Mouse (Mus musculus): ENCODE measurements at regions not wholly inside any gene's neighbourhood (a gene's known extent, or its start where the extent isn't known, plus 50 kb on each side); places are given as distances from the start of the nearest gene placed in this dataset.

- Histone ChIP-seq H3K4me1 (replicated peaks; ENCODE audit: control insufficient read depth, insufficient read depth) (no peaks in the 10 kb centered on the region), H3K4me2 (replicated peaks; ENCODE audit: low read depth) (no peak overlapping the region), H3K9ac (ENCODE audit: low read length) (no peak overlapping the region), H3K27me3 (ENCODE audit: control insufficient read depth, insufficient read depth, low read length) (no peaks in the 10 kb centered on the region), H3K27ac (replicated peaks) (no peak overlapping the region), H3K4me3 (ENCODE audit: low read depth, low read length) (no peak overlapping the region), H3K9me3 (ENCODE audit: control insufficient read depth, low read length) (no peaks in the 10 kb centered on the region), H3K36me3 (ENCODE audit: control insufficient read depth, insufficient read depth, low read length) (no peaks in the 10 kb centered on the region)
- ATAC-seq (ENCODE audit: low FRiP score, low TSS enrichment) (peak; percentile 80), DNase-seq (ENCODE audit: low spot score) (peak; percentile 68)
- WGBS = 42% methylated on average over 4 of the region's 4 CpGs
- TF ChIP-seq CTCF (IDR thresholded peaks at IDR 0.05; ENCODE audit: low read depth) (no peak), EP300 (optimal IDR thresholded peaks at IDR 0.05) (no peak)
Measured at GRCm38 (mm10) chr7:128998759-128999158, 254.0 kb downstream of the Sec23ip start.

- H3K27me3 ChIP-seq (ENCODE audit: control insufficient read depth, insufficient read depth, low read length) = no peaks in the 10 kb centered on the region
- no peak for DNase-seq (ENCODE audit: low spot score)
- no peaks in the 10 kb centered on the region for H3K36me3 ChIP-seq (ENCODE audit: control insufficient read depth, insufficient read depth, low read length)
- H3K4me3 ChIP-seq (ENCODE audit: low read depth, low read length) = no peak overlapping the region
- no peak overlapping the region for H3K27ac ChIP-seq (replicated peaks)
- no peaks in the 10 kb centered on the region for H3K4me1 ChIP-seq (replicated peaks; ENCODE audit: control insufficient read depth, insufficient read depth)
- H3K9me3 ChIP-seq (ENCODE audit: control insufficient read depth, low read length) = no peaks in the 10 kb centered on the region
- no peak for TF ChIP-seq CTCF (IDR thresholded peaks at IDR 0.05; ENCODE audit: low read depth)
- TF ChIP-seq EP300 (optimal IDR thresholded peaks at IDR 0.05) = no peak
- no peak overlapping the region for H3K9ac ChIP-seq (ENCODE audit: low read length)
- 58% methylated on average over 5 of the region's 5 CpGs for WGBS
- ATAC-seq (ENCODE audit: low FRiP score, low TSS enrichment) = peak; percentile 58
- H3K4me2 ChIP-seq (replicated peaks; ENCODE audit: low read depth) = no peak overlapping the region
Measured at GRCm38 (mm10) chr7:129002419-129002818, 254.4 kb upstream of the Plpp4 start.

DNA sequence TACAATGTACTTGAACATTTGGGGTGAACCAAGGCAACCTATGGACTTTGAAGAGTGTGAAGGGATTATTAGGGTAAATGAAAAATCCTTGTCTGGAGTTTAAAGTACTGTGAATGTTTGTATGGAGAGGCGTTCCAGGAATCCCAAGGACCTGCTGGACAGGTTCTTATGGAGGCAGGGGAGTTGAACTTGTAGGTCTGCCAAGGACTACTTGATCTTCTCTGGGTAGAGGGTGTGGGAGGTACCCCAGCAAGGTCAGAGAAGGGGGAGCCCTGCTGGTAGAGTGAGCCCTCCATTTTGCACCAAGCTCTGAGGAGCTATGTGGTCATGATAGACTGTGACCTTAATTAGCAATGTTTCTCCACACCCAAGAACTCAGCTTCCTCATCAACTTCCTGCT, 253.7 kb upstream of the Plpp4 start:
- DNase-seq (ENCODE audit: low spot score) = peak; percentile 74
- WGBS = 44% methylated on average over 1 of the region's 1 CpGs
- Histone ChIP-seq H3K27me3 (ENCODE audit: control insufficient read depth, insufficient read depth, low read length) (no peaks in the 10 kb centered on the region), H3K36me3 (ENCODE audit: control insufficient read depth, insufficient read depth, low read length) (no peaks in the 10 kb centered on the region), H3K4me2 (replicated peaks; ENCODE audit: low read depth) (no peak overlapping the region), H3K4me3 (ENCODE audit: low read depth, low read length) (no peak overlapping the region), H3K9ac (ENCODE audit: low read length) (no peak overlapping the region), H3K9me3 (ENCODE audit: control insufficient read depth, low read length) (no peaks in the 10 kb centered on the region), H3K27ac (replicated peaks) (peak overlapping the region; percentile 49), H3K4me1 (replicated peaks; ENCODE audit: control insufficient read depth, insufficient read depth) (no peaks in the 10 kb centered on the region)
- peak; percentile 82 for ATAC-seq (ENCODE audit: low FRiP score, low TSS enrichment)
- TF ChIP-seq CTCF (IDR thresholded peaks at IDR 0.05; ENCODE audit: low read depth) = no peak
- TF ChIP-seq EP300 (optimal IDR thresholded peaks at IDR 0.05) = peak; percentile 28

GRCm38 (mm10) chr7:129016353-129016752, 240.5 kb upstream of the Plpp4 start:
- Histone ChIP-seq H3K27me3 (ENCODE audit: control insufficient read depth, insufficient read depth, low read length) (no peaks in the 10 kb centered on the region), H3K4me3 (ENCODE audit: low read depth, low read length) (no peak overlapping the region), H3K4me2 (replicated peaks; ENCODE audit: low read depth) (no peak overlapping the region), H3K9me3 (ENCODE audit: control insufficient read depth, low read length) (0 out of 2 replicates have a peak, but pooled peaks cover 6% of the 10 kb centered on the region), H3K36me3 (ENCODE audit: control insufficient read depth, insufficient read depth, low read length) (no peaks in the 10 kb centered on the region), H3K27ac (replicated peaks) (no peak overlapping the region), H3K4me1 (replicated peaks; ENCODE audit: control insufficient read depth, insufficient read depth) (no peaks in the 10 kb centered on the region), H3K9ac (ENCODE audit: low read length) (no peak overlapping the region)
- ATAC-seq (ENCODE audit: low FRiP score, low TSS enrichment) (no peak), DNase-seq (ENCODE audit: low spot score) (no peak)
- 89% methylated on average over 6 of the region's 6 CpGs for WGBS
- TF ChIP-seq EP300 (optimal IDR thresholded peaks at IDR 0.05) = no peak
- TF ChIP-seq CTCF (IDR thresholded peaks at IDR 0.05; ENCODE audit: low read depth) = no peak

DNA sequence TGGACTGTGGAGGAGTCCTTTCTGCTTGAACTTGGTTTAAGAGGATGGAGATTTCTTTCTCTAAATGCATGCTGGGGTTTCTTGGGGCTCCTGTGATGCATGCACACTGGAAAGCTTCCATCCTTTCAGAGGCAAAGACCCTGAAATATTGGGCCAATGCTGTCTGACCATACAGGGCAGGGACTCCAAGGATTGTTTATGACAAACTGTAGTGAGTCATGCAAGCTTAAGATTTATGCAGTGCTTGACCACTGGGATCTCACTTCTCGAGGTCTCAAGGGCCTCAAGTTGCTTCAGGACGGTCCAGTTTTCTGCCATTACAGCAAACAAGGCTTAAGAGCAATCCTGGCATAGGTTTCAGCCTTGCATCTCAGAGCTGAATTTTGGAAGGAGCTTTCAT, 229.7 kb upstream of the Plpp4 start:
- TF ChIP-seq CTCF (IDR thresholded peaks at IDR 0.05; ENCODE audit: low read depth) (no peak), EP300 (optimal IDR thresholded peaks at IDR 0.05) (no peak)
- Histone ChIP-seq H3K4me3 (ENCODE audit: low read depth, low read length) (no peak overlapping the region), H3K4me2 (replicated peaks; ENCODE audit: low read depth) (no peak overlapping the region), H3K4me1 (replicated peaks; ENCODE audit: control insufficient read depth, insufficient read depth) (no peaks in the 10 kb centered on the region), H3K9ac (ENCODE audit: low read length) (no peak overlapping the region), H3K27me3 (ENCODE audit: control insufficient read depth, insufficient read depth, low read length) (no peaks in the 10 kb centered on the region), H3K9me3 (ENCODE audit: control insufficient read depth, low read length) (no peaks in the 10 kb centered on the region), H3K27ac (replicated peaks) (no peak overlapping the region), H3K36me3 (ENCODE audit: control insufficient read depth, insufficient read depth, low read length) (no peaks in the 10 kb centered on the region)
- DNase-seq (ENCODE audit: low spot score) (no peak), ATAC-seq (ENCODE audit: low FRiP score, low TSS enrichment) (peak; percentile 60; the same call in 1 of the 2 replicates)
- 37% methylated on average over 2 of the region's 2 CpGs for WGBS

DNA sequence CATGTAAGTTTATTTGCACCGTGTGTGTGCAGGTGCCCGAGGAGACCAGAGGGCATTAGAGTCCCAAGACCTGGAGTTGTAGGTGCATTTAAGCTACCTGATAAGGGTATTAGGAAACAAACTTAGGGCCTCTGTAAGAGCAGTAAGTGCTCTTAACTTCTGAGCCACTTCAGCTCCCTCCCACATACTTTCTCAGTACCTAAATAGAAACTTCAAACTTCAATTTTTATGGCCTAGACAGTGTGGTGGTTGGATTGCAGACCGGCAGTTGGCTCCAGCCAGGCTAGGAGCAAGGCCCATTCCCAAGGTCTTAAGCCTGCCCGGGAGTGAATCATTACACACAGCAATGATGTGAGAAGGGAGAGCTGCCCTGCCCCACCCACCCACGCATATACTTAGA, 208.8 kb upstream of the Plpp4 start:
- DNase-seq (ENCODE audit: low spot score) (no peak), ATAC-seq (ENCODE audit: low FRiP score, low TSS enrichment) (no peak)
- Histone ChIP-seq H3K27ac (replicated peaks) (no peak overlapping the region), H3K4me1 (replicated peaks; ENCODE audit: control insufficient read depth, insufficient read depth) (no peaks in the 10 kb centered on the region), H3K4me3 (ENCODE audit: low read depth, low read length) (no peak overlapping the region), H3K9ac (ENCODE audit: low read length) (no peak overlapping the region), H3K4me2 (replicated peaks; ENCODE audit: low read depth) (no peak overlapping the region), H3K9me3 (ENCODE audit: control insufficient read depth, low read length) (no peaks in the 10 kb centered on the region), H3K27me3 (ENCODE audit: control insufficient read depth, insufficient read depth, low read length) (no peaks in the 10 kb centered on the region), H3K36me3 (ENCODE audit: control insufficient read depth, insufficient read depth, low read length) (no peaks in the 10 kb centered on the region)
- TF ChIP-seq EP300 (optimal IDR thresholded peaks at IDR 0.05) (no peak), CTCF (IDR thresholded peaks at IDR 0.05; ENCODE audit: low read depth) (no peak)
- 58% methylated on average over 5 of the region's 5 CpGs for WGBS

Measured in stomach, postnatal 0 days (tissue).